Mouse (Mus musculus) liver, adult 2 months (tissue): ENCODE measurements around the gene Taf1b.

Experiments
- CTCF ChIP-seq: fragments of 200-500 bp; IDR thresholded peaks from 2 replicates; pipeline ENCODE4 v1.5.1; 2011; ENCODE audit warnings: low read depth, low read length, control low read depth
- POLR2A ChIP-seq: fragments of 200-500 bp; IDR thresholded peaks from 2 replicates; pipeline ENCODE4 v1.6.1; 2011; ENCODE audit warnings: low read length, control low read depth; ENCODE audit not compliant: insufficient read depth; ENCODE audit errors: extremely low read depth

DNA sequence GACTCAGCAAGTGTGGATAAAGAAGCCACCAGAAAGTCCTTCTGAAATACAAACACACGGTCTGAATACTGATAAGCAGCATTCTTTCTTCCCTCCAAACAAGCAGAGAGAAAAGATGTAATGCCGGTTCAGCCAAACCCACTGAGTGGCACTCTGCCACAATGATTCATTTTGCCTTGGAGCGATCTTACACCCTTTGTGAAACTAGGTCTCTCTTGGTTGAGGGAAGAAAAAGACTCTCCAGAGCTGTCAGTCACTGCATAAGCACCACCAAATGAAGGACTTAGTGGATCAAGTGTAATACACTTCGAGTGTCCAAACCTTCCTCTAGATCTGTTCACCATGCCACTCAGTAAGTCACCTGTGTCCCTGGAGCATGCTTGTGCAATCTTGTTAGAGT is 39.8 kb downstream of the Taf1b start:
- TF ChIP-seq CTCF (no peak), POLR2A (no peak)
